Mouse (Mus musculus) erythroblast, embryonic 14.5 days (primary cell): ENCODE results near the gene Slc4a5.

Experiments used
- GATA1 ChIP-seq: IDR thresholded peaks from 2 replicates; pipeline ENCODE4 v1.6.1; 2012; ENCODE audit warnings: low read length, inconsistent platforms, mixed read lengths
- TAL1 ChIP-seq: IDR thresholded peaks from 3 replicates; pipeline ENCODE4 v1.6.1; 2012; ENCODE audit warnings: low read length, inconsistent platforms, mixed read lengths

- TF ChIP-seq TAL1 (no peak), GATA1 (no peak)
Observed at GRCm38 (mm10) chr6:83323652-83324419, 104.2 kb downstream of the Slc4a5 start.
